Mouse (Mus musculus): Measurements from ENCODE around the gene Lrmda.

Lrmda gene

DNA sequence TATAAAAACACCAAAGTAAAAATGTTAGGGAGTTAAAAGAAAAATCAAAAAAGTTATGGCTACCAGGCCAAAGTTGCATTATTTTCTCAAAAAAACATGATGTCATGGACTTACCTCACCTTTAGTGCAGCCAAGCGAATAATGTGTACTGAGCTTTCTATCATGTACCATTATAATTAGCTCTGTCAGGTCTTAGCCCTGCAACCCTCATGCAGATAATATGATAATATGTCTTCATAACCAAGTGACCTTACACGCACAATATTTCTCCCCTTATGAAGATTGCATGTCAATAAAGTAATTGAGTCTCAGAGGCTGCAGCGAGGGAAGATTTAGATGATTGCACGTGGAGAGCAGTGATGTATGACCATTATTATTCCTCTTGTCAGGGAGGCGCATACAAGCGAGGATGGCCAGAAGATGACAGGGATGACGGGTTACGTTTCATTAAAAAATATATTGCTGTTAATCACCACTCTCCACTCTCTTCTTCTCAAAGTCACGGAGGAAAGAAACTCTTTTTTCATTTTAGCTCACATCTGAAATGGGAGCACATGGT lies 911.1 kb downstream of the Lrmda start:
- DNase-seq (ENCODE audit: low spot score in 2 of 2), result no peak

- DNase-seq (ENCODE audit: low spot score in 2 of 2), result no peak
These were observed 911.8 kb downstream of the Lrmda start for GRCm38 (mm10) chr14:22931114-22931822.

GRCm38 (mm10) chr14:22936701-22937100 lies 917.2 kb downstream of the Lrmda start:
- DNase-seq (ENCODE audit: low spot score in 2 of 2), result no peak

DNA sequence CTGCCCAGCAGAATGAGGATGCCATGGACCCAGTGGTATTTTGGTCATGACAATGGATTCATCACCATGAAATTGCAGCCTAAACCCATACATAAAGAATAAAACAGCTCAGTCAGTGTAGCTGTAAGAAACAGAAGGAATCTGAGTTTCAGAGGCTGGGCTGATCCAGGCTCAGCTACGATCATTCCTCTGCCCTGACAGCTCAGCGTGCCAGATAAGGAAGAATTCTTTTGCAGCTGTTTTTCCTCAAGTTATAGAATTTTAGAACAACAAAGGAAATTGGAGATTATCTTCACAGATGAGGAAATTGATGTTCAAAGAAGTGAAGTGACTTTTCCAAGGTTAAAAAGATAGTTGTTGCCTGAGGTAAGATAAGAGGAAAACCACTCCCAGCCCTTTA lies 921.1 kb downstream of the Lrmda start:
- DNase-seq (ENCODE audit: low spot score in 2 of 2), result no peak

GRCm38 (mm10) chr14:22942569-22942968 lies 923.1 kb downstream of the Lrmda start:
- DNase-seq (ENCODE audit: low spot score in 2 of 2), result no peak

DNA sequence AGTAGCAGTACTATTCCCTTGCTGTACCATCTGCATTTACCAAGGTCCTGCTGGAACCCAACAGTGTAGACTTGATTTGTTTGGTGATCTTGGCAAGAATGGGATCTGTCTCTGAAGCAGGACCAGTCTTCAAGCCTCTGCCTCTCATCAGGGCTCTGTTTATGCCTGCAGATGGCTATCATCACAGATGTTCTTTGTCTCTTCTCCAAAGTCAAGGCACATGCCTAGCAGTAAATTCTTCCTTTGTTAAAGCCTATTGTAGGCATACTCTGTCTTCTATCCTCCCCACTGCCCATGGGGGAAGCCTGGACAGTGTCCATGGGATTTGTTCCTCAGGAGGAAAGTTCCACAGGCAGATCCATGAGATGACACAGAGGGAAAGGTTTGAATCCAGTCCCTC lies 930.0 kb downstream of the Lrmda start:
- DNase-seq (ENCODE audit: low spot score in 2 of 2), result no peak

- no peak for DNase-seq (ENCODE audit: low spot score in 2 of 2)
These were observed 933.5 kb downstream of the Lrmda start for GRCm38 (mm10) chr14:22952981-22953380.

DNA sequence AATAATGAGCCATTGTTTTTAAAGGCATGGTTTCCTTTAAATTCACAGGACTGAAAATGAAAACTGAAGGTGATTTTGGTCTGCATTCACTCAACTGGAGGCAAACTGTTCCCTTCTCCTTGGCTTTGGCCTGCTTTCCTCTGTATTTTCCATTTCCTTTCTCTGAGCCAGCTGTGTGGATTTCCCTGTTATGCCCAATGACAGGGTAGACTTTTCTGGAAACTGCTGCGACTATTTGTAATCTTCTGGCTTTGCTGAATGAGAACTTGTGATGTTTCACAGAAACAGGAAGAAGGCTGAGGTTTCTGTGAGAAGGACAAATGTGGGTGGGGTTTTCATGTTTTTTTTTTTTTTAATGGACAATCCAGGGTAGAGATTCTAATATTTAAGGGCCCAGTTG lies 940.7 kb downstream of the Lrmda start:
- DNase-seq (ENCODE audit: low spot score in 2 of 2), result no peak

- DNase-seq (ENCODE audit: low spot score in 2 of 2), result no peak
These were observed 945.5 kb downstream of the Lrmda start for GRCm38 (mm10) chr14:22964796-22965660.

GRCm38 (mm10) chr14:22968705-22969104 lies 949.2 kb downstream of the Lrmda start:
- DNase-seq (ENCODE audit: low spot score in 2 of 2), result no peak

- no peak for DNase-seq (ENCODE audit: low spot score in 2 of 2)
These were observed 967.2 kb downstream of the Lrmda start for GRCm38 (mm10) chr14:22986736-22987135.

DNA sequence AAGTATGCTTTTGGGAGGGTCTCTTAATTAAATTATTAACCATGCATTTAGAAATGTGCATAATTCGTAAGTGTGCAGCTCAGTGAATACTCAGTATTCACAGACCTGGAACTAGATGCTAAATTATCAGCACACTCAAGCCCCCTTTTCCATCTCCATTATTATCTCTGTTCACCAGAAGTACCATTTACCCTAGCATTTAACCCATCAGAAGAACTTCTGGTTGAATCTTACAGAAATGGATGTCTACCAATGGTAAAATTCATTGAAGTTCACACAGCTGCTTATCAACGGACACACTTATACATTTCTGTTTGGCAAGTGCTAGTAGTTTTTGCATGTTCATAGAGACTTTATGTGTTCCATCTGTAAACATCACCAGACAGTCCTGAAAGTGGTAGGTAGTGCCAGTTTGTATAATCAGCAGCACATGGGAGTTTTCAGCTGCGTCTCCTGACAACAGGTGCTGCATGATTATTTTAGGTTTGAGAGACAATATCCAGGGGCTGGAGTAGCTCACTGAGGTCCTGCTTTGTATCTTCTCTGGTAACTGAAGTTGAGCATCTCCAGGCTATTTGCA lies 968.7 kb downstream of the Lrmda start:
- DNase-seq (ENCODE audit: low spot score in 2 of 2), result no peak

DNA sequence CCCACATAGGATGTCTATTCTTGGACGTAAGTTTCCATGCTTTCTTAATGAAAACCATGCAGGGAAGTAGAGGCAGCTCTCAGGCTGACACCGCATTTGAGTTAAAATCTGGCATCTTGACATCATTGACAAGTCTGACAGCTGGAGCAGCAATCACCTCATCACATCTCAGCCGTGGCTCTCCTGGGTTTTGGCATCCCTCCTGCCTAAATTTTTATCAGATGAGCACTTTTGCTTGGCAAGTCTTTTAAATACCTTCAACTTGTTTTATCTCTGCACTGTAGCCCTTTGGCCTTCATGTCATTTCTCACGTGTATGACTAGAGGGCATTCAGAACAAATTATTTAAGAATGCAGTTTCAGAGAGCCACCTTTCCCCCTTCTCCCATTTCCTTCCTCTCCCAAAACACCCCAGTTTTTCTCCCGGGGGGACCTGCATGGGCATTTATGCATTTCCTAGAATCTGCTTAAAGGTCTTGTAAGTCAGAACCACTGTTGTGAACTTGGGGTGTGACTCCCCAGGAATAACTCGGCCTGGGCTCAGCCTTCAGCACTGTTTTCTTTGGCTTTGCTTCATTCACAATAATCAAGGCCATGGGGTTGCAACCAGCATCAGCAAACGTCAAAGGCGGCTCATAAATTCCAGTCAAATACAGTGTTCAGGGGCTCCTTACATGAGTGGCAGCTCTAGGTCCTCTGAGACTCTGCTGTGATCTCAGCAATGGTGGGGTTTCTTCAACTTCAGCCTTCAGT lies 975.8 kb downstream of the Lrmda start:
- no peak for DNase-seq (ENCODE audit: low spot score in 2 of 2)

DNA sequence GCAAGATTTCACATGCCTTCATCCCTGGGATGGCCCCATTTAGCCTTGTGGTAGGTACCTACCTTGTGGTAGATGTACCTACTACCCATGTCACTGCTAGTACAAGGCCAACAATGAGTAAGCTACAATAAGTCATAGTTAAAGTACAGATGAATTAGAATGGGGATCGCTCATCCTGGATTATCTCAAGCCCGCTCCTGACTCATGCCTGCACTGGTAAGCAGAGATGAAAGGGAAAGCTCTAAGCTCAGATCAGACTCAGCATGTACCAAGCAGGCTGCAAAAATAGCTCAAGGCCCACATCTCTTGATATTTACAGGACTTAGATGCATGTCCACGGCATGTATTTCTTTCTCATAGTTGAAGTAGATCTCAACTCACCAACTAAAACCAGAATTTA lies 979.4 kb downstream of the Lrmda start:
- DNase-seq (ENCODE audit: low spot score in 2 of 2), result no peak

DNA sequence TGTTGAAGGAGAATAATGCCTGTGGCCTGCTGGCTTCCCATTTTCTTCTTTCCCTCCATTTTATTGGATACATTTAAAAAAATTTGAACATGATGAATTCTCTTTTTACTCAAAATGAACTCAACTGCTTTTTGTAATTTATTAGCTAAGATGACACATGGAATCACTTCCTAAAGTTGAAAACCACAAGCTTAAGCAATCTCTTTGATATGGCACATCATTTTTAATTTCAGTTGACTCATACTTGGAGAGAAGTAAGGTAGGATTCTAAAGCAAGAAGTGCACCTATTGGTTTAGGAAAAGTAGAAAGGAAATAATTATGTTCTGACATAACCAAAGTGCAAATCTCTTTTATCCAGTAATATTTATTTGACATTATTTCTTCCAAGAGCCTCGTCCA lies 992.5 kb downstream of the Lrmda start:
- no peak for DNase-seq (ENCODE audit: low spot score in 2 of 2)

DNA sequence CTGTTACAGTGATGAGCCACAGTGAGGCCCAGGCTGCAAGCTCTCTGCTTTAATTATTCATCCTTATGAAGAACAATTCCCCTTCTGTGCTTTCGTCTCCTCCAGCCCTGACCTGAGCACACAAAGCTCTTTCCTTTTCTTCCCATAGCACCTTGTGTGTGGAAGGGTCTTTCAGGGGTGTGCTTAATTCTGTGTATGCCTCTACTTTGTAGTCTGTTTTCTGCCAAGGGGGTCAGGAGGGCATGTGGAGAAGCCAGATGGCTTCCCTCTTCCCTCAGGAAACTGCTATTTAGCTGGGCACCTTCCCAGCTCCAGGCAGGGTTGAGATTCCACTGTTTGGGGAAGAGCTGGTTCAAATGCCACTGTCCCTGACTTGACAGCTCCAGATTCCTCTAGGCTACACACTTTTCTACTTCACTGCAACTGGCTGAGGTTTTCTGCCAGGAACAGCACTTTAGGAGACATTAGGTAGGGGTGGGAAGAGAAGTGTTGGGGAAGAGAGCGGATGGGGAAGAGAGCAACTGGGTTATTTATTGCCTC lies 995.3 kb downstream of the Lrmda start:
- no peak for DNase-seq (ENCODE audit: low spot score in 2 of 2)

DNA sequence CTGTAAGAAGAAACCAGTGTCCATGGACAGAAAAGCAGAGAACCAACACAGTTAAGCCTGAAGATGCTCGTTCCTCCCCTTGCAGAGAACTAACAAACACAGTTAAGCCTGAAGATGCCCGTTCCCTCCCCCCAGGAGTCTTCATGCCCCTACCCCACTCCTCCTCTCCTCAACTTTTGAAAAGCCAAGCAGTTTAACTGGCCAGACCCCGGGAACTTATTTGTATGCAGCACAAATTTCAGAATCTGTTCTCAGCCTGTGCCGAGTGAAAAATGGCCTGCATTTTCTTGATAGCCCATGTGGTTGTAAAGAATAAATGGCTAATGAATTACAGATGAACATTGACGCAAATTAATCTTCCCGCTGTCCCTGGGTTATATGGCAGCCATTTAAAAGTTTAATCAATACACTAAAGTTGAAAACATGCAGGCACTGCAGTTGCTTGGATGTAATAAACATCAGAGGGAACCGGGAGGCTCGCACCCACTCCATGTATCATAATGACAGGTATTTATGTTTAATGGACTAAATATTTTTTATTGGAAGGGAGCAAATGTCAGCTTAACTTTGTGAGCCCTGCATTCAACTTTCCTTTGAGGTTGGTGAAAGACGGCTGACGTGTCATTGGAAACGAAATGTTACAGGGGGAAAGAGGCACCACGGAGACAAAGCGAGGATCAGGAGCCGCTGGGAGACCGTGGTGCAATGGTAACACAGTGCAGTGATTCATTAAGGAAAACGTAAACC lies 996.0 kb downstream of the Lrmda start:
- DNase-seq (ENCODE audit: low spot score in 2 of 2), result peak in 1 of 2 experiments; percentile 0

GRCm38 (mm10) chr14:23016068-23016611 lies 996.6 kb downstream of the Lrmda start:
- DNase-seq (ENCODE audit: low spot score in 2 of 2), result no peak

GRCm38 (mm10) chr14:23041002-23041401 lies 1021.5 kb downstream of the Lrmda start:
- no peak for DNase-seq (ENCODE audit: low spot score in 2 of 2)

- DNase-seq (ENCODE audit: low spot score in 2 of 2), result no peak
These were observed 1025.8 kb downstream of the Lrmda start for GRCm38 (mm10) chr14:23045322-23045721.
